Comparison of ENCODE assay signal across 10 mouse cellular contexts in the genomic region with DNA sequence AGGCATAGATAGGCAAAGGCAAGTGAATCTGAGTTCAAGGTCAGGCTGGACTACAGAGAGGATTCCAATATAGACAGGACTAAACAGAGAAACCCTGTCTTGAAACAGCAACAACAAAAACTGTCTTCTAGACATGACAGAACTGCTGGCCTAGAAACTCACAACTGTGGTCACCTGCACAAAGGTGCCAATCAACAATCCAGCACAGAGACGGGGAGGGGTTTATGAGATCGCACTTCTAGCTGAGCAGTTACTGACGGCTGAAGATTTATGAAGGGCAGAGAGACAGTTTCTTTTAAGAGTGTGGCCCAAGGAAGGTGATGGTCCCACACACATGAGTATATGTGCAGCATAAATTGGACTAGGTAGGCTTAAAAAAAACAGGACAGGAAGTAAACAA. TPM values are rescaled to one million over a fixed set of nuclear protein-coding genes. Genes with fewer than 3 reads are reported as not detected.
A peak's percentile ranks its signal among the peaks of the same experiment; 100 is the strongest.
DNase-seq lines count a peak whose midpoint lies in the region; ATAC-seq and TF ChIP-seq lines count a peak whose summit lies in the region.
"Had no signal": no experiment of that assay in that cellular context is flagged by ENCODE, and none has a peak within 500 bp of the region (broad histone marks: within the 10 kb centered on the region; RNA-seq: fewer than 3 reads in every experiment).

No protein-coding gene starts in this region.

- H3K4me1 ChIP-seq in heart, adult 2 months (ENCODE audit: control insufficient read depth, insufficient read depth, low read length): peaks cover 4% of the 10 kb centered on the region
- H3K4me1 ChIP-seq in testis, adult 2 months (ENCODE audit: control insufficient read depth, insufficient read depth, low read length): peaks cover 2% of the 10 kb centered on the region
- peaks cover 7% of the 10 kb centered on the region for H3K4me1 ChIP-seq in limb, embryonic 10.5 days
- peaks cover 5% of the 10 kb centered on the region for H3K4me1 ChIP-seq in stomach, embryonic 14.5 days (ENCODE audit: control insufficient read depth, insufficient read depth, low read length)

- H3K9me3 ChIP-seq in limb, embryonic 10.5 days (replicated peaks): no peaks in the 10 kb centered on the region
- no peaks in the 10 kb centered on the region for H3K9me3 ChIP-seq in stomach, embryonic 14.5 days (ENCODE audit: control insufficient read depth, low read depth, low read length)

- no peak for TF ChIP-seq CTCF in heart, adult 2 months (IDR thresholded peaks at IDR 0.05)
- TF ChIP-seq CTCF in testis, adult 2 months (IDR thresholded peaks at IDR 0.05; ENCODE audit: control insufficient read depth, insufficient read depth, insufficient replicate concordance, low read depth, low read length): no peak

- H3K27me3 ChIP-seq in heart, adult 2 months (ENCODE audit: control insufficient read depth, insufficient read depth, low read length): no peaks in the 10 kb centered on the region
- no peaks in the 10 kb centered on the region for H3K27me3 ChIP-seq in testis, adult 2 months (ENCODE audit: control insufficient read depth, insufficient read depth, low read length)
- H3K27me3 ChIP-seq in limb, embryonic 10.5 days (ENCODE audit: low read depth, poor library complexity, severe bottlenecking): no peaks in the 10 kb centered on the region
- no peaks in the 10 kb centered on the region for H3K27me3 ChIP-seq in stomach, embryonic 14.5 days (ENCODE audit: control insufficient read depth, insufficient read depth, low read length)

- H3K9ac ChIP-seq in heart, adult 2 months (ENCODE audit: low read depth, low read length): 0 out of 2 replicates have a peak overlapping the region, but pooled peaks have one; percentile 25
- H3K9ac ChIP-seq in stomach, embryonic 14.5 days (replicated peaks; ENCODE audit: low read depth, low read length): 0 out of 2 replicates have a peak overlapping the region, but pooled peaks have one; percentile 69

- DNase-seq in heart, adult 2 months: no peak
- no peak for DNase-seq in heart, postnatal 10 days
- no peak for DNase-seq in testis, postnatal 14 days (ENCODE audit: low spot score)
- DNase-seq in limb, embryonic 10.5 days (ENCODE audit: low spot score): no peak
- no peak for DNase-seq in spleen, postnatal 36 days (ENCODE audit: low spot score in 2 of 2)
- no peak for DNase-seq in layer of hippocampus, adult 18-20 months (ENCODE audit: low spot score in 2 of 2)
- DNase-seq: right cerebral cortex, adult 18-20 months had no signal

- TF ChIP-seq POLR2A in heart, adult 2 months (IDR thresholded peaks at IDR 0.05; ENCODE audit: insufficient read depth, low read depth, low read length): no peak
- no peak for TF ChIP-seq POLR2A in testis, adult 2 months (IDR thresholded peaks at IDR 0.05; ENCODE audit: control insufficient read depth, low read depth, low read length)

- WGBS in heart, adult 2 months: 49% methylated on average over 3 of the region's 3 CpGs
- 64% methylated on average over 3 of the region's 3 CpGs for WGBS in limb, embryonic 10.5 days
- 40% methylated on average over 3 of the region's 3 CpGs for WGBS in stomach, embryonic 14.5 days

- H3K27ac ChIP-seq in heart, adult 2 months: no peak overlapping the region
- no peak overlapping the region for H3K27ac ChIP-seq in testis, adult 2 months (ENCODE audit: control insufficient read depth, insufficient read depth, low read depth, low read length)
- H3K27ac ChIP-seq in limb, embryonic 10.5 days: no peak overlapping the region
- H3K27ac ChIP-seq in stomach, embryonic 14.5 days (ENCODE audit: low read length): no peak overlapping the region

- H3K79me2 ChIP-seq in heart, adult 2 months (replicated peaks; ENCODE audit: control insufficient read depth, insufficient read depth, low read length): peaks cover 4% of the 10 kb centered on the region; the same call in 1 of the 2 replicates

- peak overlapping the region; percentile 76; the same call in 1 of the 2 replicates for H3K4me3 ChIP-seq in heart, adult 2 months
- H3K4me3 ChIP-seq in testis, adult 2 months (ENCODE audit: control insufficient read depth, low read depth, low read length): peak overlapping the region; percentile 77
- peak overlapping the region; percentile 88; the same call in 1 of the 2 replicates for H3K4me3 ChIP-seq in limb, embryonic 10.5 days
- peak overlapping the region; percentile 89; the same call in 1 of the 2 replicates for H3K4me3 ChIP-seq in stomach, embryonic 14.5 days (ENCODE audit: low read depth, low read length)

- peak overlapping the region; percentile 67 for H3K4me2 ChIP-seq in stomach, embryonic 14.5 days (replicated peaks; ENCODE audit: low read depth, low read length)

- ATAC-seq in stomach, embryonic 14.5 days (ENCODE audit: insufficient number of reproducible peaks, insufficient read depth, low FRiP score, low read depth): no peak

- peaks cover 2% of the 10 kb centered on the region; the same call in 1 of the 2 replicates for H3K36me3 ChIP-seq in heart, adult 2 months (ENCODE audit: control insufficient read depth, insufficient read depth, low read length)
- no peaks in the 10 kb centered on the region for H3K36me3 ChIP-seq in testis, adult 2 months (ENCODE audit: control insufficient read depth, insufficient read depth, low read length)
- peaks cover 8% of the 10 kb centered on the region for H3K36me3 ChIP-seq in limb, embryonic 10.5 days
- H3K36me3 ChIP-seq in stomach, embryonic 14.5 days (ENCODE audit: control insufficient read depth, insufficient read depth, low read length): peaks cover 7% of the 10 kb centered on the region; the same call in 1 of the 2 replicates

- TF ChIP-seq EP300 in heart, adult 2 months (IDR thresholded peaks at IDR 0.05; ENCODE audit: insufficient read depth, low read depth, low read length): no peak

- intact Hi-C loops in heart, adult 2 months (cut with DNase I): loop anchor here (2.0 kb wide), 1 partner anchor 134 kb away; the partner anchor contains the start of gene Fyco1
- intact Hi-C loops in heart, postnatal 10 days (cut with DNase I): loop anchor here (10.0 kb wide), 1 partner anchor 262 kb away; no protein-coding TSS in a partner anchor

RNA-seq across cellular contexts. Expression of gene Lztfl1, which starts 1.2 kb away (rescaled TPM):
- total RNA-seq in heart, adult 2 months (2021): 10 to 100 TPM; 38.7 to 39.9 TPM
- polyA plus RNA-seq in heart, adult 2 months (2012; rRNA removed): 5.6 and 12.5 TPM in 2 replicates
- 10 to 100 TPM; 38.3 to 42.2 TPM for total RNA-seq in heart, postnatal 10 days (2021)
- polyA plus RNA-seq in testis, adult 2 months (2012; rRNA removed): 28.6 and 35.9 TPM in 2 replicates
- polyA plus RNA-seq in limb, embryonic 10.5 days (2016; fragmentation: Nextera tagmentation; extraction: Ambion mirVana): 35.3 and 35.6 TPM in 2 replicates
- polyA plus RNA-seq in stomach, embryonic 14.5 days (2014; fragmentation: Nextera tagmentation; extraction: Ambion mirVana): 66.4 and 68.2 TPM in 2 replicates
- 10 to 100 TPM; 58.2 to 63.0 TPM for total RNA-seq in layer of hippocampus, adult 18-20 months (2021)

RNA-seq across cellular contexts. Expression of gene Slc6a20a, which starts 37.6 kb away (rescaled TPM):
- total RNA-seq in heart, adult 2 months (2021): not detected
- 0.31 TPM in 1 of 2 replicates, not detected in the other for polyA plus RNA-seq in heart, adult 2 months (2012; rRNA removed)
- not detected for total RNA-seq in heart, postnatal 10 days (2021)
- 4.5 and 5.9 TPM in 2 replicates for polyA plus RNA-seq in testis, adult 2 months (2012; rRNA removed)
- 0.08 TPM in 1 of 2 replicates, not detected in the other for polyA plus RNA-seq in limb, embryonic 10.5 days (2016; fragmentation: Nextera tagmentation; extraction: Ambion mirVana)
- 0.27 and 0.76 TPM in 2 replicates for polyA plus RNA-seq in stomach, embryonic 14.5 days (2014; fragmentation: Nextera tagmentation; extraction: Ambion mirVana)
- total RNA-seq in layer of hippocampus, adult 18-20 months (2021): 1 to 10 TPM; 9.9 to 10.0 TPM

RNA-seq across cellular contexts. Expression of gene Ccr9, which starts 38.1 kb away (rescaled TPM):
- total RNA-seq in heart, adult 2 months (2021): under 1 TPM in 1 of 2 experiments, not detected in 1; 0.07 TPM
- polyA plus RNA-seq in heart, adult 2 months (2012; rRNA removed): 0.20 and 0.21 TPM in 2 replicates
- total RNA-seq in heart, postnatal 10 days (2021): under 1 TPM; 0.42 to 0.62 TPM
- 0.04 TPM in 1 of 2 replicates, not detected in the other for polyA plus RNA-seq in testis, adult 2 months (2012; rRNA removed)
- polyA plus RNA-seq in limb, embryonic 10.5 days (2016; fragmentation: Nextera tagmentation; extraction: Ambion mirVana): 0.06 and 0.10 TPM in 2 replicates
- 0.26 and 0.32 TPM in 2 replicates for polyA plus RNA-seq in stomach, embryonic 14.5 days (2014; fragmentation: Nextera tagmentation; extraction: Ambion mirVana)
- total RNA-seq in layer of hippocampus, adult 18-20 months (2021): under 1 TPM in 1 of 2 experiments, not detected in 1; 0.15 TPM
- total RNA-seq: ES-E14 had no signal
